Mouse (Mus musculus): ENCODE results near the gene Nnat. TPM values are rescaled to one million over a fixed set of nuclear protein-coding genes. Genes with fewer than 3 reads are reported as not detected.
"Not testable (repeated sequence)": the region's sequence is repeated elsewhere in the genome, so short reads cannot be mapped to it uniquely, and the experiment has no call there.

Nnat gene
- polyA plus RNA-seq, 1 experiment from 2014 or later: 404 TPM

DNA sequence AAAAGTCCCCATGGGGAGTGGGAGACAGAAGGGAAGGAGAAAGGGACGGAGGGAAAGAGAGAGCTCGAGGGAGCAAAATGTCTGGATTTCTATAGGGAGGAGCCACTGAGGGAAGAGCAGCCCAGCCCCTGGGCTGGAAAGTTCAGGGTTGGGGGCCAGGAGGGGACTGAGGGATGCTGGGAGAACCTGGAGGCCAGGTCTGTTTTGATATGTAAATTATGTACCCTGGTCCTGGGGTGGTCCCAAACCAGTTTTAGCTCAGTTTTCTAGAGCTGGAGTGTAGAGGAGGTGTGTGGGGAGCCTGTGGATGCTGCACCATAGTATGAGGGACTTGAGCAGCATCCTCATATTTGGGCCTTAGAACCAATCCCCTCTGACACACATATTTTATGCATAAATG, 9.0 kb downstream of the Nnat start:
- no peak overlapping the region for H3K9ac ChIP-seq
- H3K36me3 ChIP-seq: no peaks in the 10 kb centered on the region
- no peaks in the 10 kb centered on the region for H3K9me3 ChIP-seq
- no peaks in the 10 kb centered on the region for H3K27me3 ChIP-seq (replicated peaks)
- no peak for ATAC-seq (ENCODE audit: insufficient read depth, low FRiP score, low read depth)
- peaks cover 16% of the 10 kb centered on the region for H3K4me1 ChIP-seq
- no peak overlapping the region for H3K4me3 ChIP-seq (replicated peaks)
- no peak overlapping the region for H3K4me2 ChIP-seq
- H3K27ac ChIP-seq: no peak overlapping the region
- 36% methylated on average over 2 of the region's 2 CpGs for WGBS

DNA sequence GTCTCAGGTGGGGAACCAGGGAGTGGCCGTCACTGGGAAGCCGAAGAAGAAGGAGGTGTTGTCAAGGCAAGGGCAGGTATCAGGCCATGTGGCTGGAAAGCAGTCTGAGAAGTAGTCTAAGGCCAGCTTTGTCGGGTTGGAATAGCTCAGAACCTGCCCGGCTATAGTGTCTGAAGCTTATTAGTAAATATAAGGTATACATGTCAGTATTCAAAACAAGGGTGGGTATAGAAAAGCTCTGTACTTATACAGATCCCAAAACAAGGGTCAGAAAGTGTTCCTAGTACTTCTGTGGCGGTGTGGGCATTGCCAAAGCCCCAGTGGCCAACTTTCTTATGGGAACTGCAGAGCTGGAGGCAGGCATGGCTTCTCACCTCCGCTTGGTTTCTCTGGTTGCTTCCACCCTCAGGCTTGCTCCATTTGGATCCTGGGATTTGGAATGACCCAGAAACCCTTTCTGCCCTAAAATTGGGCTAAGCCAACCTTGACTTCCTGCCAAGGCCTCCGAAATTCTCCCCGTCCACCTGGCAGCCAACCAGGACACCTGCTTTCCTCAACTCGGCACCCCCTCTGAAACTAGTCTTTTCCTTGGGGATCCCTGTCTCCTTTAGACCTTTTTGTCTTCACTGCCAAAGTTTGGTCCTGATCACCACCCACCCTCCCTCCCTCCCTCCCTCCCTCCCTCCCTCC, 10.1 kb downstream of the Nnat start:
- H3K9ac ChIP-seq: no peak overlapping the region
- H3K4me2 ChIP-seq: no peak overlapping the region
- H3K36me3 ChIP-seq: no peaks in the 10 kb centered on the region
- H3K4me1 ChIP-seq: peaks cover 11% of the 10 kb centered on the region
- 61% methylated on average over 9 of the region's 9 CpGs for WGBS
- no peaks in the 10 kb centered on the region for H3K9me3 ChIP-seq
- H3K27ac ChIP-seq: no peak overlapping the region
- H3K4me3 ChIP-seq (replicated peaks): no peak overlapping the region
- no peak for ATAC-seq (ENCODE audit: insufficient read depth, low FRiP score, low read depth)
- H3K27me3 ChIP-seq (replicated peaks): no peaks in the 10 kb centered on the region

DNA sequence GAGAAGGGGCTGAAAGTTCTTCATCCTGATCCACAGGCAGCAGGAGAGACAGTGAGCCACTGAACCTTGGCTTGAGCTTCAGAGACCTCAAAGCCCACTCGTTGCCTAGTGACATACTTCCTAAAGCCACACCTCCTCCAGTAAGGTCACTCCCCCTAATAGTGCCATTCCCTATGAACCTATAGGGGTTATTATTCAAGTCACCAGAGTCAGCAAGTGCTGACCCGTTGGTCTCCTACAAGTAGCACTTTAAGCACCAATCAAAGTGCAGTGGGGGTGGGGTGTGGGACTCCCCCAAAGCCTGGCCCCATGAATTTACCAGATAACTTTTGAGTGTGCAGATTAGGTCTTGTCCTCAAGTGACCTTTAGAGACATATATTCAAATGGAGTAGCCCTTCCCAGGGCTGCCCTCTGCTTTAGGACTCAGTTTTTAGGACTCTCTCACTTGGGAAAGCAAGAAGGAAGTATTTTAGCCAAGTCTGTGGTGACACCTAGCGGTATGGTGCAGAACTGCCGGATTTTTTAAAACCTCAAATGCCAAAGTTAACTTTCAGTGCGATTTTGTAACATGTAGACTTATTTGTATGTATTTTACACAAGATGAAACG, 11.4 kb downstream of the Nnat start, which contains the start of gene Blcap:
TSS of gene Blcap (minus strand) at position 51 of the 609 bp plus-strand sequence.
- no peak within 1 kb of the TSS for H3K9ac ChIP-seq
- H3K36me3 ChIP-seq: no peaks in the 10 kb centered on the region
- H3K27me3 ChIP-seq (replicated peaks): no peaks in the 10 kb centered on the region
- no peak within 1 kb of the TSS for H3K27ac ChIP-seq
- H3K9me3 ChIP-seq: no peaks in the 10 kb centered on the region
- 5% methylated on average over 6 of the region's 6 CpGs for WGBS
- no peak within 1 kb of the TSS for H3K4me2 ChIP-seq
- H3K4me3 ChIP-seq (replicated peaks): no peak within 1 kb of the TSS
- H3K4me1 ChIP-seq: peaks cover 8% of the 10 kb centered on the region; the same call in 1 of the 2 replicates
- ATAC-seq (ENCODE audit: insufficient read depth, low FRiP score, low read depth): no peak

DNA sequence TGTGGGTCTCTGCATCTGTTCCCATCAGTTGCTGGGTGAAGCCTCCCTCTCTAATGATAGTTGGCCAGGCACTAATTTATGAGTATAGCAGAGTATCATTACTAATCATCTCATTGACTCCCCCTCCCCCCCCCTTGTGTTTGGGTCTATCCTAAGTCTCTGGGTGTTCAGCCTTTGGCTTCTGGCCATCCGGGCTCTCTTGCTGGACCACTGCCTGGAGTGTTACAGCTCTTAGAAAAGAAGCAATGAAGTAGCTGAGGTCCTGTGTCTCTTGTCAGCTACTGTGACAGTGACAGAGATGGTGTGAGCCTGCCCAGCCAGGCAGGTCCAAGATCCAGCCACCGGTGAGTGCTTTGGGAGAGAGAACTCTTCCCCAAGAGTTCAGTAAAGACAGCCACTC, 12.9 kb downstream of the Nnat start:
- WGBS: 62% methylated on average over 2 of the region's 2 CpGs
- H3K27me3 ChIP-seq (replicated peaks): no peaks in the 10 kb centered on the region
- no peak overlapping the region for H3K27ac ChIP-seq
- H3K9ac ChIP-seq: no peak overlapping the region
- H3K9me3 ChIP-seq: no peaks in the 10 kb centered on the region
- ATAC-seq (ENCODE audit: insufficient read depth, low FRiP score, low read depth): no peak
- H3K4me1 ChIP-seq: no peaks in the 10 kb centered on the region
- no peak overlapping the region for H3K4me2 ChIP-seq
- no peaks in the 10 kb centered on the region for H3K36me3 ChIP-seq
- H3K4me3 ChIP-seq (replicated peaks): no peak overlapping the region

DNA sequence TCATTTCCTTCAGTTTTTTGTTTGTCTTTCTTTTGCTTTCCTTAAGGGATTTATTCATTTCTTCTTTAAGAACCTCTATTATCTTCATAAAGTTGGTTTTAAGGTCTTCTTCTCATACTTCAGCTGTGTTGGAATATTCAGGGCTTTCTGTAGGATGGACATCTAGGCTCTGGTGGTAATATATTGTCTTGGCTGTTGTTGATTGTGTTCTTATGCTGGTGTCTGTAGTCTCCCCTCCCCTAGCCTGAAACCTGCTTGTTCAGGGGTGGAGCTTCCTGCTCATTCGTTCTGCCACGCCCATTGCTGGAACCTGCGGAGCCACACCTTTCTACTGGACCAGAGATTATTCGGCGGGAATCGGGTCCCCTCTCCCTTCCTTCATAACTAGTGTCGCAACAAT, 25.5 kb downstream of the Nnat start:
- not testable (repeated sequence) for H3K9ac ChIP-seq; H3K4me2 ChIP-seq; H3K27me3 ChIP-seq (replicated peaks); H3K27ac ChIP-seq; H3K9me3 ChIP-seq; H3K4me1 ChIP-seq; ATAC-seq (ENCODE audit: insufficient read depth, low FRiP score, low read depth); H3K4me3 ChIP-seq (replicated peaks); H3K36me3 ChIP-seq
- WGBS: 21% methylated on average over 7 of the region's 7 CpGs

DNA sequence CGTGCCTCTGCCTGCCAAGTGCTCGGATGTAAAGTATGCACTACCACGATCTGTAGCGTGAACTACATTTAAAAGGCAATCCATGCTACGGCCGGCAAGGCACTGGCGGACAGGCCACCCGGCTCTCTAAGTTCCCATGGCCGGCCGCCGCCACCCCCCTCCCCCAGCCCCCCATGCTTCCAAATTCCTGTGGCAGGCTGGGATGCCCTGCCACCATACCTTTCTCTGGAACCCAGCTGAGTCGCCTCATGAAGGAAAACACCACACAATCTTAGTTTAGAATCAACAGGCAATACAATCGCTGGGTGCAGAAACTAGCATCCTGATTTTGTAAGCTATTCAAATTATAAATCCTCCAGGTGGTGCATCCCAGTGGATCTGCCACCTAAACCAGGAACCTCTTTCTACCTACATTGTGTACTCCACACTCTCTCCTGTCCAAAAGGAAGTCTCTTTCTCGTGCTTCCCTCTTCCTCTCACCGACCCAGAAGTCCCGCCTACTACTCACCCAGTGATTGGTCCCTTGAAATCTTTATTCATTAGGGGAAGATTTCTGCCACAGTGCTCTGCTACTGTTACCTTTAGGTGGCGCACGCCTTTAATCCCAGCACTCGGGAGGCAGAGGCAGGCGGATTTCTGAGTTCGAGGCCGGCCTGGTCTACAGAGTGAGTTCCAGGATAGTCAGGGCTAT, 37.1 kb downstream of the Nnat start:
- ATAC-seq (ENCODE audit: insufficient read depth, low FRiP score, low read depth): no peak
- no peak overlapping the region for H3K9ac ChIP-seq
- no peaks in the 10 kb centered on the region for H3K36me3 ChIP-seq
- H3K4me2 ChIP-seq: peak overlapping the region; percentile 28; the same call in 1 of the 2 replicates
- 0 out of 2 replicates have a peak overlapping the region, but pooled peaks have one; percentile 3 for H3K4me3 ChIP-seq (replicated peaks)
- H3K9me3 ChIP-seq: no peaks in the 10 kb centered on the region
- no peaks in the 10 kb centered on the region for H3K27me3 ChIP-seq (replicated peaks)
- peaks cover 6% of the 10 kb centered on the region; the same call in 1 of the 2 replicates for H3K4me1 ChIP-seq
- no peak overlapping the region for H3K27ac ChIP-seq
- WGBS: 65% methylated on average over 22 of the region's 22 CpGs

DNA sequence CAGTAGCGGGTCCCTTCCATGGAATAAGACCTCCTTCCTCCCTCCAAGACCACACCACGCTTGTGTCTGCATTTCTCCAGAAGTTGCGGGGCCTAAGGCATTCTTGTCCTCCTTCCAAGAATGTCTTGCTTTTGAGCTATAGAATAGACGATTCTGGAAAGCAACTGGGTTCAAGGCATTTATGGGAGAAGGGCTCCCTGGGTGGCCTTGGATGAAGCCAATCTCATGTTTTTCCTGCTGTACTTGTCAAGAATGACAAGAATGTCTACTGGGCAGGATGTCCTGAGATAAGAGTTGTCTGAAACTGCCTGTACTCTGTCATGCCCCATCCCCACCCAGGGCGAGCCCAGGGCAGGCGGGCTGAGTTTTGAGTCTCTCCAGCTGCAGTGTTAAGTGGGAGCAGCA, 41.6 kb downstream of the Nnat start:
- no peak overlapping the region for H3K9ac ChIP-seq
- no peak overlapping the region for H3K27ac ChIP-seq

DNA sequence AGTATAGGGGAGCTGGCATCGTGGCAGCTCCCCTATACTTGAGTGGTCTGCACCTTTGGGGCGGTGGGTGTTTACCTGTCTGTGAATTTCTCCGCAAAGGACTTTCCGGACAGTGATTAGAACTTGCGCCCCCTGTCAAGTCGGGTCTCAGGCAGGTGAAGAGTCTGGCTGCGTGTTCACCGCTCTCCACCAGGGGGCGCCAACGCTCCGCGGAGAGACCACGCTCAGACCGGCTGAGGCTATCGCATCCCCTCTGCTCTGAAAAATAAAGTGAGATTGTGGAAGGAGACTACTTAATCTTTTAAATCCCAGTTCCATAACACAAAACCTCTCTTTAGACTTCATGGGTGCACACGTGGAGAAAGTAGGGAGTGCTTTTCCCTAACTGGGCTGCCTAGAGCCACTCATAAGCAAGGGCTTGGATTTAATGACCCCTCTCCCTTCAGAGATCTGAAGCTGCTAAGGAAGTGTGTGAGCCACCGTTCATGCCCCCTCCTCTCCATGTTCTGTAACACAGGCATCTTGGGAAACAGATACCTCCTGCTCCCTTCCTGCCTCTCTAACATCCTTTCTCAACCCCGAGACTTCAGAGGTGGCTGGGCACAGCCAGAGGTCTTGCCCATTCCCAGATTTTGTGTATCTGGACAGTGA, 45.3 kb downstream of the Nnat start:
- WGBS: 7% methylated on average over 18 of the region's 18 CpGs
- H3K4me3 ChIP-seq (replicated peaks): no peak overlapping the region
- no peak overlapping the region for H3K27ac ChIP-seq
- no peaks in the 10 kb centered on the region for H3K9me3 ChIP-seq
- no peak overlapping the region for H3K4me2 ChIP-seq
- no peak overlapping the region for H3K9ac ChIP-seq
- peaks cover 19% of the 10 kb centered on the region for H3K4me1 ChIP-seq
- no peak for ATAC-seq (ENCODE audit: insufficient read depth, low FRiP score, low read depth)
- 0 out of 2 replicates have a peak, but pooled peaks cover 4% of the 10 kb centered on the region for H3K27me3 ChIP-seq (replicated peaks)
- no peaks in the 10 kb centered on the region for H3K36me3 ChIP-seq

More for the DNA sequence above, 41.6 kb downstream of the Nnat start:
- Histone ChIP-seq H3K4me1 (peaks cover 6% of the 10 kb centered on the region; the same call in 1 of the 2 replicates), H3K4me3 (replicated peaks) (no peak overlapping the region), H3K4me2 (no peak overlapping the region), H3K9me3 (no peaks in the 10 kb centered on the region), H3K27me3 (replicated peaks) (0 out of 2 replicates have a peak, but pooled peaks cover 4% of the 10 kb centered on the region), H3K36me3 (no peaks in the 10 kb centered on the region)
- ATAC-seq (ENCODE audit: insufficient read depth, low FRiP score, low read depth): peak; percentile 63; the same call in 1 of the 2 replicates
- WGBS: 31% methylated on average over 6 of the region's 6 CpGs

DNA sequence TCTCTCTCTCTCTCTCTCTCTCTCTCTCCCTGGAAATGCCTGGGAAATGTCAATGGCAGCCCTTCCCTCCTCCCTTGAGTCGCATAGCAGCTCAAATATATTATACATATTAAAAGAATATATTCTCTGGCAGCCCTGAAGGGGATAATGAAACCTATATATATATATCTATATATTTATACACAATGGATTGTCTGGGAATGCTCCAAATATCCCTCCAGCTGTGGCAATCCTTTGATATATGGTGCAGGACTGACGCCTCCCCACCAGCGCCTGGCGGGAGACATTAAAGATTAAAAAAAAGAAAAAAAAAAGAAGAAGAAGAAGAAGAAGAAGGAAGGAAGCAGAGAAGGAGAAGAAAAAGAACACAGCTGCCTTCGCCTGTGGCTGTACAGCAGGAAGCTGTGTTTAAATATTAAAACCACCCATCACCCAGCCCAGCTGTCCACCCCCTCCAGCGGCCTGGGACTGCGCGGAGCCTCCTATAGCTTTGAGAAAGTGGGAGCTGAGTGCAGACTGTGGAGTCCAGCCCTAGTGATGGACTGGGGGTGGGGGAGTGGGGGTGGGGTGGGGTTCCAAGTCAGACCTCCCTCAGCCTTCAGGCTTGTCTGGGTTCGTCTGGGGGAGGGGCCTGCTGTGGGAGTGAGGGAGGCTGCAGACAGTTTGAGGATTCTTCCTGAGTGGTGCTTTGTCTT, 47.8 kb downstream of the Nnat start:
- peak; percentile 61 for ATAC-seq (ENCODE audit: insufficient read depth, low FRiP score, low read depth)
- 0 out of 2 replicates have a peak, but pooled peaks cover 7% of the 10 kb centered on the region for H3K27me3 ChIP-seq (replicated peaks)
- no peaks in the 10 kb centered on the region for H3K36me3 ChIP-seq
- H3K9me3 ChIP-seq: no peaks in the 10 kb centered on the region
- peaks cover 13% of the 10 kb centered on the region; the same call in 1 of the 2 replicates for H3K4me1 ChIP-seq
- H3K4me3 ChIP-seq (replicated peaks): no peak overlapping the region
- H3K9ac ChIP-seq: no peak overlapping the region
- WGBS: 30% methylated on average over 9 of the region's 9 CpGs
- peak overlapping the region; percentile 74 for H3K27ac ChIP-seq
- H3K4me2 ChIP-seq: no peak overlapping the region

DNA sequence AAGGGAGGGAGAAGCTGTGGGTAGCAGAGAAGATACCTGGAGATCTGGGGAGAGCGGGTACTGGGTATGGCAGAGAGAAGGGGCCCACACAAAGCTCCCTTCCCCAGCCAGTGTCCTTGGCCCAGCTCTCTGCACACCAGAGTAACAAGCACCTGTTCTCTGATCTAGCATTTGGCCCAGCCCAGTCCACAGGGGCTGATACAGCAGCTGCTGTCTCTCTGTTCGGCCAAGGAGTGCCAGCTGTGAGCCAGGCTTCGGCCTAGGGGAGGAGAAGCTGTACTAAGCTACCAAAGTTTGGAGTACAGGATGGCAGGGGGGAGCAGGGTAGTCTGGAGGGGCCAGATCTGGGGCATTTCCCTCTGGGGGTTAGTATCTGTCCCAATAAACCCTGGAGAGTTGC, 51.9 kb downstream of the Nnat start:
- H3K4me2 ChIP-seq: no peak overlapping the region
- H3K36me3 ChIP-seq: no peaks in the 10 kb centered on the region
- no peak overlapping the region for H3K27ac ChIP-seq
- peaks cover 16% of the 10 kb centered on the region; the same call in 1 of the 2 replicates for H3K4me1 ChIP-seq
- H3K4me3 ChIP-seq (replicated peaks): no peak overlapping the region
- 0 out of 2 replicates have a peak, but pooled peaks cover 7% of the 10 kb centered on the region for H3K27me3 ChIP-seq (replicated peaks)
- H3K9me3 ChIP-seq: no peaks in the 10 kb centered on the region
- H3K9ac ChIP-seq: no peak overlapping the region
- no peak for ATAC-seq (ENCODE audit: insufficient read depth, low FRiP score, low read depth)
- WGBS: 74% methylated on average over 3 of the region's 3 CpGs
